Mouse (Mus musculus): Measurements from ENCODE around the gene Bach2. TPM values are rescaled to one million over a fixed set of nuclear protein-coding genes. Genes with fewer than 3 reads are reported as not detected.
A peak's percentile ranks its signal among the peaks of the same experiment; 100 is the strongest.

Gene Bach2
- polyA plus RNA-seq, 1 experiment from 2014 or later = 19.1 TPM

GRCm38 (mm10) chr4:32334131-32334530 lies 95.5 kb downstream of the Bach2 start:
- Histone ChIP-seq H3K27ac (ENCODE audit: low read depth, low read length) (no peak overlapping the region), H3K27me3 (replicated peaks; ENCODE audit: control insufficient read depth, insufficient read depth, low read length) (no peaks in the 10 kb centered on the region), H3K4me2 (ENCODE audit: low read length) (no peak overlapping the region), H3K4me1 (ENCODE audit: control insufficient read depth, insufficient read depth, low read depth, low read length) (no peaks in the 10 kb centered on the region; the same call in 1 of the 2 replicates), H3K9ac (ENCODE audit: low read depth, low read length) (no peak overlapping the region), H3K4me3 (ENCODE audit: low read length) (no peak overlapping the region), H3K9me3 (ENCODE audit: control insufficient read depth, low read length) (no peaks in the 10 kb centered on the region), H3K36me3 (ENCODE audit: control insufficient read depth, insufficient read depth, low read length) (no peaks in the 10 kb centered on the region)
- 100% methylated on average over 1 of the region's 1 CpGs for WGBS
- no peak for ATAC-seq

- WGBS = 92% methylated on average over 5 of the region's 5 CpGs
- Histone ChIP-seq H3K27ac (ENCODE audit: low read depth, low read length) (no peak overlapping the region), H3K36me3 (ENCODE audit: control insufficient read depth, insufficient read depth, low read length) (no peaks in the 10 kb centered on the region), H3K9ac (ENCODE audit: low read depth, low read length) (no peak overlapping the region), H3K9me3 (ENCODE audit: control insufficient read depth, low read length) (no peaks in the 10 kb centered on the region), H3K4me3 (ENCODE audit: low read length) (no peak overlapping the region), H3K4me2 (ENCODE audit: low read length) (no peak overlapping the region), H3K27me3 (replicated peaks; ENCODE audit: control insufficient read depth, insufficient read depth, low read length) (no peaks in the 10 kb centered on the region), H3K4me1 (ENCODE audit: control insufficient read depth, insufficient read depth, low read depth, low read length) (no peaks in the 10 kb centered on the region; the same call in 1 of the 2 replicates)
- no peak for ATAC-seq
Observed at GRCm38 (mm10) chr4:32334765-32335164, 96.2 kb downstream of the Bach2 start.

GRCm38 (mm10) chr4:32335659-32336058 lies 97.1 kb downstream of the Bach2 start:
- H3K36me3 ChIP-seq (ENCODE audit: control insufficient read depth, insufficient read depth, low read length) = no peaks in the 10 kb centered on the region
- no peaks in the 10 kb centered on the region for H3K9me3 ChIP-seq (ENCODE audit: control insufficient read depth, low read length)
- H3K27ac ChIP-seq (ENCODE audit: low read depth, low read length) = no peak overlapping the region
- ATAC-seq = no peak
- no peaks in the 10 kb centered on the region; the same call in 1 of the 2 replicates for H3K4me1 ChIP-seq (ENCODE audit: control insufficient read depth, insufficient read depth, low read depth, low read length)
- 89% methylated on average over 12 of the region's 12 CpGs for WGBS
- H3K9ac ChIP-seq (ENCODE audit: low read depth, low read length) = no peak overlapping the region
- H3K4me3 ChIP-seq (ENCODE audit: low read length) = no peak overlapping the region
- H3K4me2 ChIP-seq (ENCODE audit: low read length) = no peak overlapping the region
- H3K27me3 ChIP-seq (replicated peaks; ENCODE audit: control insufficient read depth, insufficient read depth, low read length) = no peaks in the 10 kb centered on the region

- Histone ChIP-seq H3K4me1 (ENCODE audit: control insufficient read depth, insufficient read depth, low read depth, low read length) (no peaks in the 10 kb centered on the region; the same call in 1 of the 2 replicates), H3K9me3 (ENCODE audit: control insufficient read depth, low read length) (no peaks in the 10 kb centered on the region), H3K9ac (ENCODE audit: low read depth, low read length) (no peak overlapping the region; the same call in 1 of the 2 replicates), H3K4me2 (ENCODE audit: low read length) (no peak overlapping the region), H3K27me3 (replicated peaks; ENCODE audit: control insufficient read depth, insufficient read depth, low read length) (no peaks in the 10 kb centered on the region), H3K4me3 (ENCODE audit: low read length) (no peak overlapping the region), H3K36me3 (ENCODE audit: control insufficient read depth, insufficient read depth, low read length) (no peaks in the 10 kb centered on the region), H3K27ac (ENCODE audit: low read depth, low read length) (no peak overlapping the region)
- 64% methylated on average over 4 of the region's 4 CpGs for WGBS
- no peak for ATAC-seq
Observed at GRCm38 (mm10) chr4:32336642-32337041, 98.0 kb downstream of the Bach2 start.

- ATAC-seq = peak; percentile 31; the same call in 1 of the 2 replicates
- 25% methylated on average over 11 of the region's 11 CpGs for WGBS
- no peaks in the 10 kb centered on the region; the same call in 1 of the 2 replicates for H3K4me1 ChIP-seq (ENCODE audit: control insufficient read depth, insufficient read depth, low read depth, low read length)
- H3K36me3 ChIP-seq (ENCODE audit: control insufficient read depth, insufficient read depth, low read length) = no peaks in the 10 kb centered on the region
- no peak overlapping the region for H3K27ac ChIP-seq (ENCODE audit: low read depth, low read length)
- no peak overlapping the region for H3K9ac ChIP-seq (ENCODE audit: low read depth, low read length)
- H3K27me3 ChIP-seq (replicated peaks; ENCODE audit: control insufficient read depth, insufficient read depth, low read length) = no peaks in the 10 kb centered on the region
- H3K4me3 ChIP-seq (ENCODE audit: low read length) = no peak overlapping the region
- H3K4me2 ChIP-seq (ENCODE audit: low read length) = no peak overlapping the region
- no peaks in the 10 kb centered on the region for H3K9me3 ChIP-seq (ENCODE audit: control insufficient read depth, low read length)
Observed at GRCm38 (mm10) chr4:32337638-32338037, 99.0 kb downstream of the Bach2 start.

GRCm38 (mm10) chr4:32338451-32338850 lies 99.8 kb downstream of the Bach2 start:
- no peak for ATAC-seq
- no peaks in the 10 kb centered on the region for H3K27me3 ChIP-seq (replicated peaks; ENCODE audit: control insufficient read depth, insufficient read depth, low read length)
- WGBS = 79% methylated on average over 10 of the region's 10 CpGs
- no peak overlapping the region for H3K27ac ChIP-seq (ENCODE audit: low read depth, low read length)
- H3K4me1 ChIP-seq (ENCODE audit: control insufficient read depth, insufficient read depth, low read depth, low read length) = peaks cover 4% of the 10 kb centered on the region
- no peaks in the 10 kb centered on the region for H3K36me3 ChIP-seq (ENCODE audit: control insufficient read depth, insufficient read depth, low read length)
- no peak overlapping the region for H3K9ac ChIP-seq (ENCODE audit: low read depth, low read length)
- no peaks in the 10 kb centered on the region for H3K9me3 ChIP-seq (ENCODE audit: control insufficient read depth, low read length)
- H3K4me2 ChIP-seq (ENCODE audit: low read length) = no peak overlapping the region
- no peak overlapping the region for H3K4me3 ChIP-seq (ENCODE audit: low read length)

GRCm38 (mm10) chr4:32340844-32341243 lies 102.2 kb downstream of the Bach2 start:
- Histone ChIP-seq H3K4me3 (ENCODE audit: low read length) (no peak overlapping the region), H3K4me1 (ENCODE audit: control insufficient read depth, insufficient read depth, low read depth, low read length) (peaks cover 4% of the 10 kb centered on the region), H3K9me3 (ENCODE audit: control insufficient read depth, low read length) (no peaks in the 10 kb centered on the region), H3K4me2 (ENCODE audit: low read length) (no peak overlapping the region), H3K27me3 (replicated peaks; ENCODE audit: control insufficient read depth, insufficient read depth, low read length) (no peaks in the 10 kb centered on the region), H3K9ac (ENCODE audit: low read depth, low read length) (no peak overlapping the region), H3K36me3 (ENCODE audit: control insufficient read depth, insufficient read depth, low read length) (no peaks in the 10 kb centered on the region), H3K27ac (ENCODE audit: low read depth, low read length) (no peak overlapping the region)
- ATAC-seq = no peak
- 65% methylated on average over 7 of the region's 7 CpGs for WGBS

GRCm38 (mm10) chr4:32342269-32342668 lies 103.7 kb downstream of the Bach2 start:
- H3K36me3 ChIP-seq (ENCODE audit: control insufficient read depth, insufficient read depth, low read length) = no peaks in the 10 kb centered on the region
- peaks cover 4% of the 10 kb centered on the region for H3K4me1 ChIP-seq (ENCODE audit: control insufficient read depth, insufficient read depth, low read depth, low read length)
- no peak for ATAC-seq
- WGBS = 80% methylated on average over 7 of the region's 7 CpGs
- H3K9ac ChIP-seq (ENCODE audit: low read depth, low read length) = no peak overlapping the region
- no peaks in the 10 kb centered on the region for H3K27me3 ChIP-seq (replicated peaks; ENCODE audit: control insufficient read depth, insufficient read depth, low read length)
- no peak overlapping the region for H3K4me3 ChIP-seq (ENCODE audit: low read length)
- no peaks in the 10 kb centered on the region for H3K9me3 ChIP-seq (ENCODE audit: control insufficient read depth, low read length)
- no peak overlapping the region for H3K27ac ChIP-seq (ENCODE audit: low read depth, low read length)
- H3K4me2 ChIP-seq (ENCODE audit: low read length) = no peak overlapping the region

- Histone ChIP-seq H3K4me1 (ENCODE audit: control insufficient read depth, insufficient read depth, low read depth, low read length) (peaks cover 4% of the 10 kb centered on the region), H3K9me3 (ENCODE audit: control insufficient read depth, low read length) (no peaks in the 10 kb centered on the region), H3K27ac (ENCODE audit: low read depth, low read length) (no peak overlapping the region), H3K36me3 (ENCODE audit: control insufficient read depth, insufficient read depth, low read length) (no peaks in the 10 kb centered on the region), H3K27me3 (replicated peaks; ENCODE audit: control insufficient read depth, insufficient read depth, low read length) (no peaks in the 10 kb centered on the region), H3K4me2 (ENCODE audit: low read length) (no peak overlapping the region), H3K4me3 (ENCODE audit: low read length) (no peak overlapping the region), H3K9ac (ENCODE audit: low read depth, low read length) (no peak overlapping the region)
- WGBS = 61% methylated on average over 14 of the region's 14 CpGs
- no peak for ATAC-seq
Observed at GRCm38 (mm10) chr4:32343256-32344165, 104.9 kb downstream of the Bach2 start.
